Mouse (Mus musculus) testis, postnatal 14 days (tissue): Measurements from ENCODE around the gene Alkbh3.

Experiments
- DNase-seq: peaks from one replicate; pipeline ENCODE4 v3.0.0; 2021; ENCODE audit warnings: low spot score

Gene Alkbh3

GRCm38 (mm10) chr2:93954781-93955578, 55.6 kb downstream of the Alkbh3 start:
- no peak for DNase-seq

GRCm38 (mm10) chr2:93953726-93954125, 56.9 kb downstream of the Alkbh3 start:
- DNase-seq: no peak

- no peak for DNase-seq
These were observed 63.6 kb downstream of the Alkbh3 start for GRCm38 (mm10) chr2:93946976-93947375.

- DNase-seq: no peak
These were observed 65.8 kb downstream of the Alkbh3 start for GRCm38 (mm10) chr2:93944855-93945254.

GRCm38 (mm10) chr2:93944099-93944498, 66.5 kb downstream of the Alkbh3 start:
- no peak for DNase-seq

GRCm38 (mm10) chr2:93941670-93942069, 68.9 kb downstream of the Alkbh3 start:
- no peak for DNase-seq

- no peak for DNase-seq
These were observed 72.1 kb downstream of the Alkbh3 start for GRCm38 (mm10) chr2:93938534-93938933.
